18 mouse cellular contexts compared by ENCODE assay signal in the genomic region with DNA sequence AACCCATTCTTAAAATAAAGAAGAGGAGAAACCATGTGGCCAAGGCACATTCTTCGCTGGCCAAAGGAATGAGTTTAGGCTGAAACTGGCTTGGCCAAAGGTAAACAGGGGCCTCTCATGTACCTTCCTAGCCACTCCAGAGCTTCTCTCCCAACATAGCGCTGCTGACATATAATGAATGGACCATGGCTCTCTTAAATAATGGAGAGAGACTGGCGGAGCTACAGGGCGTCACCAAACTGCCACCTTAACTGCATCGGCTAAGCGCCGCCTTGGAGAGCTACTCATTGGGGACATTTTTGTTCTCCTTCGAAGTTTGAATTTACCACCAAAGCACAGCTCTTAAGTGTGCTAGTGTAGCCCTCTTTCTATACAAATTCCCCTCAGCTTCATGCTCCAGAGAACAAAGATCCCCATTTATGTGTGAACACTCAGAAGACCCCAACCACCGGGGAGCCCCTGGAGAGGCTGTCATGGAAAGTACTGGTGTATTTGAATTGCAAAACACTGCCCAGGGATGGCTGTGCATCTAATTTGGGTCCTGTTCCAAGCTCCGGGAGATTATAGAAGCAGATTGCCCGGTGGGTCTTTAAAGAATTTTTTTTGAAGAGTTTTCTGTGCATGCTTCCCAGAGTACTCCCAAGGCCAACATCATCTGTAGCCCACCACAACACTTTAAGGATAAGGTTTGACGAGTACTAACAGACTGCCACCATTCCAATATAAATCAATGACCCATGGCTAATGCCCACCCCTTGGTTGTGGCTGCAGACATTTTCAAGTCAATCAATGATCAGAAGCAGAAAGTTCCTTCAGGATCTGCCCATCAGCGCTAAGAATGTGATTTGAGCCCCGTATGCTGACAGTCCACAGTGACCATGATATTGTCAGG.
DNase-seq lines count a peak whose midpoint lies in the region; ATAC-seq lines count a peak whose summit lies in the region.
"Had no signal": no experiment of that assay in that cellular context is flagged by ENCODE, and none has a peak within 500 bp of the region (broad histone marks: within the 10 kb centered on the region; RNA-seq: fewer than 3 reads in every experiment).

No protein-coding gene starts in this region.

- H3K27me3 ChIP-seq in hindbrain, embryonic 11.5 days (ENCODE audit: control insufficient read depth, insufficient read depth, low read length), result no peaks in the 10 kb centered on the region
- H3K27me3 ChIP-seq in midbrain, embryonic 11.5 days (ENCODE audit: control insufficient read depth, insufficient read depth, low read length), result no peaks in the 10 kb centered on the region
- H3K27me3 ChIP-seq in neural tube, embryonic 14.5 days (ENCODE audit: control insufficient read depth, insufficient read depth, low read length), result no peaks in the 10 kb centered on the region
- H3K27me3 ChIP-seq: Patski had no signal

- peak; percentile 72 for ATAC-seq in hindbrain, embryonic 11.5 days (ENCODE audit: low FRiP score)
- ATAC-seq in midbrain, embryonic 11.5 days (ENCODE audit: low FRiP score), result peak; percentile 83
- peak; percentile 51; the same call in 1 of the 2 replicates for ATAC-seq in neural tube, embryonic 14.5 days (ENCODE audit: low read depth)
- ATAC-seq: Patski had no signal

- H3K9ac ChIP-seq in hindbrain, embryonic 11.5 days (ENCODE audit: low read depth, low read length), result no peak overlapping the region
- H3K9ac ChIP-seq in midbrain, embryonic 11.5 days (ENCODE audit: low read length), result no peak overlapping the region
- no peak overlapping the region for H3K9ac ChIP-seq in neural tube, embryonic 14.5 days (replicated peaks; ENCODE audit: low read depth, low read length)

- H3K27ac ChIP-seq in hindbrain, embryonic 11.5 days (ENCODE audit: low read depth, low read length), result no peak overlapping the region
- H3K27ac ChIP-seq in midbrain, embryonic 11.5 days (ENCODE audit: low read depth, low read length), result peak overlapping the region; percentile 40; the same call in 1 of the 2 replicates
- H3K27ac ChIP-seq in neural tube, embryonic 14.5 days (ENCODE audit: low read depth, low read length), result no peak overlapping the region
- H3K27ac ChIP-seq: stomach, postnatal 0 days had no signal

- no peaks in the 10 kb centered on the region for H3K9me3 ChIP-seq in hindbrain, embryonic 11.5 days (ENCODE audit: control insufficient read depth, low read length)
- H3K9me3 ChIP-seq in midbrain, embryonic 11.5 days (ENCODE audit: control insufficient read depth, low read length), result no peaks in the 10 kb centered on the region
- H3K9me3 ChIP-seq in neural tube, embryonic 14.5 days (ENCODE audit: control insufficient read depth, low read length), result no peaks in the 10 kb centered on the region

- H3K4me1 ChIP-seq in hindbrain, embryonic 11.5 days (replicated peaks; ENCODE audit: control insufficient read depth, insufficient read depth, low read length), result no peaks in the 10 kb centered on the region; the same call in 1 of the 2 replicates
- H3K4me1 ChIP-seq in midbrain, embryonic 11.5 days (ENCODE audit: control insufficient read depth, insufficient read depth, low read length), result peaks cover 13% of the 10 kb centered on the region
- peaks cover 9% of the 10 kb centered on the region; the same call in 1 of the 2 replicates for H3K4me1 ChIP-seq in neural tube, embryonic 14.5 days (ENCODE audit: control insufficient read depth, insufficient read depth, low read length)

- no peaks in the 10 kb centered on the region for H3K36me3 ChIP-seq in hindbrain, embryonic 11.5 days (ENCODE audit: control insufficient read depth, insufficient read depth, low read length)
- H3K36me3 ChIP-seq in midbrain, embryonic 11.5 days (ENCODE audit: control insufficient read depth, insufficient read depth, low read length), result no peaks in the 10 kb centered on the region
- H3K36me3 ChIP-seq in neural tube, embryonic 14.5 days (ENCODE audit: control insufficient read depth, insufficient read depth, low read length), result no peaks in the 10 kb centered on the region

- 50% methylated on average over 14 of the region's 14 CpGs for WGBS in hindbrain, embryonic 11.5 days
- 56% methylated on average over 14 of the region's 14 CpGs for whole genome bisulfite sequencing in midbrain, embryonic 11.5 days
- WGBS in neural tube, embryonic 14.5 days, result 35% methylated on average over 14 of the region's 14 CpGs

- H3K4me3 ChIP-seq in hindbrain, embryonic 11.5 days (ENCODE audit: low read depth, low read length), result no peak overlapping the region
- H3K4me3 ChIP-seq in midbrain, embryonic 11.5 days (ENCODE audit: low read depth, low read length), result no peak overlapping the region
- no peak overlapping the region for H3K4me3 ChIP-seq in neural tube, embryonic 14.5 days (ENCODE audit: low read depth, low read length)

- H3K4me2 ChIP-seq in hindbrain, embryonic 11.5 days (replicated peaks; ENCODE audit: low read depth, low read length), result no peak overlapping the region
- H3K4me2 ChIP-seq in midbrain, embryonic 11.5 days, result no peak overlapping the region
- H3K4me2 ChIP-seq in neural tube, embryonic 14.5 days (ENCODE audit: low read depth, low read length), result no peak overlapping the region
- H3K4me2 ChIP-seq: liver, embryonic 11.5 days had no signal

- DNase-seq in heart, adult 11 months, result peak; percentile 68
- no peak for DNase-seq in heart, adult 18-20 months
- no peak for DNase-seq in hindbrain, embryonic 11.5 days (ENCODE audit: low spot score)
- peak; percentile 86 for DNase-seq in midbrain, embryonic 11.5 days (ENCODE audit: low spot score, missing footprints)
- no peak for DNase-seq in B cell, adult 2 months
- DNase-seq in right cerebral cortex, postnatal 10 days (ENCODE audit: low spot score in 2 of 2), result no peak
- no peak for DNase-seq in ovary, postnatal 36 days (ENCODE audit: low spot score)
- DNase-seq: cerebellum, adult 11-12 months; gastrocnemius, postnatal 36 days; kidney, adult 2 months; kidney, postnatal 4 days; layer of hippocampus, postnatal 36 days; lung, postnatal 10 days; thymus, postnatal 4 days had no signal

Comparison
In these comparisons a context has a peak if more than half of its experiments do, and no peak if none do; other contexts are left out.
1. DNase-seq: peak in heart, adult 11 months (single experiment) and midbrain, embryonic 11.5 days (single experiment); none in heart, adult 18-20 months (0 of 2), hindbrain, embryonic 11.5 days (single experiment), B cell, adult 2 months (0 of 2), right cerebral cortex, postnatal 10 days (0 of 2) and ovary, postnatal 36 days (single experiment).
2. Peak in every context shown above with its lines, with median percentiles within 50 percentile points of each other: ATAC-seq.